Mouse (Mus musculus) liver (tissue): ENCODE data around the gene Pomgnt1.

Source experiments
- DNase-seq: peaks from one replicate; pipeline ENCODE4 v3.0.0-alpha.2; 2020; ENCODE audit warnings: mixed read lengths

Gene Pomgnt1

GRCm38 (mm10) chr4:116140801-116141574 is 17.3 kb downstream of the Pomgnt1 start:
- DNase-seq = no peak

GRCm38 (mm10) chr4:116141736-116142135 is 18.1 kb downstream of the Pomgnt1 start:
- no peak for DNase-seq

- DNase-seq = no peak
Observed at GRCm38 (mm10) chr4:116142269-116142668, 18.6 kb downstream of the Pomgnt1 start.

GRCm38 (mm10) chr4:116143317-116143811 is 19.7 kb downstream of the Pomgnt1 start:
- no peak for DNase-seq

GRCm38 (mm10) chr4:116143891-116144717 is 20.5 kb downstream of the Pomgnt1 start:
- peak; percentile 35 for DNase-seq

- no peak for DNase-seq
Observed at GRCm38 (mm10) chr4:116149812-116150155, 26.1 kb downstream of the Pomgnt1 start.

- peak; percentile 86 for DNase-seq
Observed at GRCm38 (mm10) chr4:116150156-116150861, 26.7 kb downstream of the Pomgnt1 start.

GRCm38 (mm10) chr4:116150862-116151221 is 27.2 kb downstream of the Pomgnt1 start:
- no peak for DNase-seq

GRCm38 (mm10) chr4:116151238-116151637 is 27.6 kb downstream of the Pomgnt1 start, which contains the start of gene Lurap1:
Gene Lurap1 (minus strand): TSS chr4:116151338.
- DNase-seq = no peak

GRCm38 (mm10) chr4:116152702-116153101 is 29.1 kb downstream of the Pomgnt1 start:
- DNase-seq = no peak

- no peak for DNase-seq
Observed at GRCm38 (mm10) chr4:116157882-116158281, 34.2 kb downstream of the Pomgnt1 start.

GRCm38 (mm10) chr4:116159912-116160311 is 36.3 kb downstream of the Pomgnt1 start:
- DNase-seq = no peak

- DNase-seq = no peak
Observed at GRCm38 (mm10) chr4:116160769-116161168, 37.1 kb downstream of the Pomgnt1 start.

- no peak for DNase-seq
Observed at GRCm38 (mm10) chr4:116162142-116162541, 38.5 kb downstream of the Pomgnt1 start.

- no peak for DNase-seq
Observed at GRCm38 (mm10) chr4:116164759-116165554, 41.3 kb downstream of the Pomgnt1 start.

GRCm38 (mm10) chr4:116165708-116166407 is 42.2 kb downstream of the Pomgnt1 start:
- no peak for DNase-seq

GRCm38 (mm10) chr4:116167404-116167803 is 43.8 kb downstream of the Pomgnt1 start, which contains the start of gene Tspan1:
Gene Tspan1 (minus strand): TSS chr4:116167601.
- peak; percentile 38 for DNase-seq

- DNase-seq = peak; percentile 65
Observed at GRCm38 (mm10) chr4:116168617-116169352, 45.1 kb downstream of the Pomgnt1 start.

GRCm38 (mm10) chr4:116169353-116169672 is 45.7 kb downstream of the Pomgnt1 start:
- DNase-seq = no peak

GRCm38 (mm10) chr4:116173072-116173471 is 49.4 kb downstream of the Pomgnt1 start, which contains the start of the genes 1700042G07Rik and Gm49337:
Gene 1700042G07Rik (plus strand): TSS chr4:116173372.
Gene Gm49337 (plus strand): TSS chr4:116173384.
- DNase-seq = no peak

- no peak for DNase-seq
Observed at GRCm38 (mm10) chr4:116173752-116174151, 50.1 kb downstream of the Pomgnt1 start.
